Mouse (Mus musculus): ENCODE results near the gene Chid1. TPM values are rescaled to one million over a fixed set of nuclear protein-coding genes. Genes with fewer than 3 reads are reported as not detected.

Chid1 gene
- polyA plus RNA-seq, 1 experiment from 2014 or later = 14.7 TPM

GRCm38 (mm10) chr7:141478270-141478748 is 61.3 kb downstream of the Chid1 start:
- Histone ChIP-seq H3K4me3 (ENCODE audit: low read depth, low read length) (no peak overlapping the region), H3K36me3 (replicated peaks; ENCODE audit: insufficient read depth, low read length) (no peaks in the 10 kb centered on the region), H3K27me3 (ENCODE audit: insufficient read depth, low read length) (peaks cover 18% of the 10 kb centered on the region), H3K9ac (replicated peaks) (0 out of 2 replicates have a peak overlapping the region, but pooled peaks have one; percentile 3), H3K4me2 (ENCODE audit: low read depth, low read length) (peak overlapping the region; percentile 92), H3K9me3 (ENCODE audit: low read length) (no peaks in the 10 kb centered on the region), H3K4me1 (ENCODE audit: insufficient read depth) (peaks cover 60% of the 10 kb centered on the region), H3K27ac (ENCODE audit: low read depth) (peak overlapping the region; percentile 96)
- no peak for DNase-seq
- ATAC-seq = no peak
- 28% methylated on average over 5 of the region's 5 CpGs for WGBS (ENCODE audit: insufficient replicate concordance)
- no peak for TF ChIP-seq EP300 (IDR thresholded peaks at IDR 0.05; ENCODE audit: low read depth)

- peak overlapping the region; percentile 80 for H3K9ac ChIP-seq (replicated peaks)
- peak overlapping the region; percentile 92 for H3K4me2 ChIP-seq (ENCODE audit: low read depth, low read length)
- no peak for DNase-seq
- H3K9me3 ChIP-seq (ENCODE audit: low read length) = no peaks in the 10 kb centered on the region
- TF ChIP-seq CTCF (IDR thresholded peaks at IDR 0.05; ENCODE audit: low read depth) (no peak), EP300 (IDR thresholded peaks at IDR 0.05; ENCODE audit: low read depth) (no peak)
- 17% methylated on average over 4 of the region's 4 CpGs for WGBS (ENCODE audit: insufficient replicate concordance)
- ATAC-seq = no peak
- peaks cover 59% of the 10 kb centered on the region for H3K4me1 ChIP-seq (ENCODE audit: insufficient read depth)
- peak overlapping the region; percentile 96 for H3K27ac ChIP-seq (ENCODE audit: low read depth)
- H3K4me3 ChIP-seq (ENCODE audit: low read depth, low read length) = no peak overlapping the region
- no peaks in the 10 kb centered on the region for H3K36me3 ChIP-seq (replicated peaks; ENCODE audit: insufficient read depth, low read length)
- H3K27me3 ChIP-seq (ENCODE audit: insufficient read depth, low read length) = peaks cover 13% of the 10 kb centered on the region
Observed at GRCm38 (mm10) chr7:141477578-141478269, 61.9 kb downstream of the Chid1 start.

- Histone ChIP-seq H3K4me1 (ENCODE audit: insufficient read depth) (peaks cover 51% of the 10 kb centered on the region), H3K4me3 (ENCODE audit: low read depth, low read length) (peak overlapping the region; percentile 81), H3K36me3 (replicated peaks; ENCODE audit: insufficient read depth, low read length) (no peaks in the 10 kb centered on the region; the same call in 1 of the 2 replicates), H3K4me2 (ENCODE audit: low read depth, low read length) (peak overlapping the region; percentile 92), H3K9me3 (ENCODE audit: low read length) (no peaks in the 10 kb centered on the region), H3K27ac (ENCODE audit: low read depth) (peak overlapping the region; percentile 96), H3K9ac (replicated peaks) (peak overlapping the region; percentile 80), H3K27me3 (ENCODE audit: insufficient read depth, low read length) (peaks cover 5% of the 10 kb centered on the region)
- no peak for TF ChIP-seq EP300 (IDR thresholded peaks at IDR 0.05; ENCODE audit: low read depth)
- peak; percentile 44 for TF ChIP-seq CTCF (IDR thresholded peaks at IDR 0.05; ENCODE audit: low read depth)
- DNase-seq (peak; percentile 60), ATAC-seq (peak; percentile 7)
- WGBS (ENCODE audit: insufficient replicate concordance) = 5% methylated on average over 7 of the region's 7 CpGs
Observed at GRCm38 (mm10) chr7:141476981-141477370, 62.7 kb downstream of the Chid1 start.

- WGBS (ENCODE audit: insufficient replicate concordance) = 1% methylated on average over 16 of the region's 17 CpGs
- Histone ChIP-seq H3K4me3 (ENCODE audit: low read depth, low read length) (peak overlapping the region; percentile 81), H3K9me3 (ENCODE audit: low read length) (no peaks in the 10 kb centered on the region), H3K36me3 (replicated peaks; ENCODE audit: insufficient read depth, low read length) (peaks cover 3% of the 10 kb centered on the region), H3K4me2 (ENCODE audit: low read depth, low read length) (peak overlapping the region; percentile 92), H3K27ac (ENCODE audit: low read depth) (peak overlapping the region; percentile 96), H3K27me3 (ENCODE audit: insufficient read depth, low read length) (no peaks in the 10 kb centered on the region; the same call in 1 of the 2 replicates), H3K4me1 (ENCODE audit: insufficient read depth) (peaks cover 46% of the 10 kb centered on the region), H3K9ac (replicated peaks) (peak overlapping the region; percentile 80)
- peak; percentile 88 for DNase-seq
- peak; percentile 67 for ATAC-seq
- TF ChIP-seq EP300 (IDR thresholded peaks at IDR 0.05; ENCODE audit: low read depth) (no peak), CTCF (IDR thresholded peaks at IDR 0.05; ENCODE audit: low read depth) (peak; percentile 49)
Observed at GRCm38 (mm10) chr7:141476226-141476980, 63.3 kb downstream of the Chid1 start.

GRCm38 (mm10) chr7:141475805-141476158 is 63.9 kb downstream of the Chid1 start:
- no peak for TF ChIP-seq CTCF (IDR thresholded peaks at IDR 0.05; ENCODE audit: low read depth)
- TF ChIP-seq EP300 (IDR thresholded peaks at IDR 0.05; ENCODE audit: low read depth) = no peak
- 0% methylated on average over 12 of the region's 12 CpGs for WGBS (ENCODE audit: insufficient replicate concordance)
- Histone ChIP-seq H3K36me3 (replicated peaks; ENCODE audit: insufficient read depth, low read length) (peaks cover 9% of the 10 kb centered on the region), H3K4me1 (ENCODE audit: insufficient read depth) (peaks cover 40% of the 10 kb centered on the region), H3K9me3 (ENCODE audit: low read length) (no peaks in the 10 kb centered on the region), H3K4me2 (ENCODE audit: low read depth, low read length) (peak overlapping the region; percentile 92), H3K4me3 (ENCODE audit: low read depth, low read length) (peak overlapping the region; percentile 81), H3K9ac (replicated peaks) (peak overlapping the region; percentile 80), H3K27me3 (ENCODE audit: insufficient read depth, low read length) (no peaks in the 10 kb centered on the region), H3K27ac (ENCODE audit: low read depth) (peak overlapping the region; percentile 96)
- DNase-seq (no peak), ATAC-seq (no peak)
